Mouse (Mus musculus): ENCODE results near the gene Lrrc8c.

DNA sequence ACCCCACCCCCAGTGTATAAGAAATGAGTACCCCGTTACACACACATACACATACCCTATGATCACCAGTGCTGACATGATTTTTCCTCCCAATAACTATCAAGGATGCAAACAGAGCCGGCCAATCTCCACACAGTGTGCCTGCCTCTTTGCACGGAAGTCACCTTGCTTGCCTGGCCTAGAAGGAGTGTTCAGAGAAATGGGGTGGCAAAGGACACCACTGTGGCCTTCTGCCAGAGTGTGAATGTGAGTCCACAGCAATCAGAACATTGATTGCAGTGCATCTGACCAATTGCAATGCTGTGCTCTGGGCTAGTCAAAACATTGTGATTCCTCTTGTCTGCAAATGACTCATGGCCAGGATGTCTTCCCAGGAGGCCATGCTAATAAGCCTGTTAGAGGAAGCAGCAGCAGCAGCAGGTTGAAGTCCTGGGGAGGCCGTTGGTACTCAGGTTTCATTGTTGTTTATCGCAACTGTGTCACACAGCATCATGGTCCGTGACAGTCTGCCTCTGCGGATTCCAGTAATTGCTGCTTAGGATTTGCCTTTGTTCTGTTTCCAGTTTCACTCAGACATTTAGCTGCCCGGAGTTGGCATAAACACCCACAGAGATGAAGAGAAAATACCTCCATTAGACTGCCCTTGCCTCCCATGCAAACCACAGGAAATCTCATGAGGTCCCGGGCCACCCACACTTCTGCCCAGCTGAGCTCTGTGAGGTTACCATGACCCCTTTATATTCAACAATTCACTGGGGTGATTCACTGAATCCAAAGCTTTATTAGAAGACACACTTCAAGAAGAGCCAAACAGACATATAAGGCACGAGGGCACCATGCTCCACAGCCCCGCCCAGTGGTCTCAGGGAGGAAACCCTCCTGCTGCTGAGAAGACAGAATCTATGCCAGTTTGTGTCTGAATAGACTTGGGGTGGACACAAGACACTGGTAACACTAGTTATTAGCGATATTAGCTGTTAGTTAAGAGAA, 18.8 kb upstream of the Lrrc8c start:
- TF ChIP-seq CTCF (IDR thresholded peaks at IDR 0.05; ENCODE audit: control insufficient read depth, insufficient read depth, low read length) (peak; percentile 46; the same call in 1 of the 2 replicates), POLR2A (IDR thresholded peaks at IDR 0.05; ENCODE audit: borderline replicate concordance, control insufficient read depth, low read depth, low read length) (no peak)

Measured in bone marrow, adult 2 months (tissue).